Mouse (Mus musculus): Measurements from ENCODE around the gene Foxa2.

- no peak for TF ChIP-seq CTCF (IDR thresholded peaks at IDR 0.05; ENCODE audit: low read depth)
- TF ChIP-seq EP300 (IDR thresholded peaks at IDR 0.05; ENCODE audit: low read depth): no peak
Observed at GRCm38 (mm10) chr2:148024268-148024935, 22.4 kb downstream of the Foxa2 start.
